Mouse (Mus musculus) testis, adult 2 months (tissue): ENCODE data around the gene Zfp423. TPM values are rescaled to one million over a fixed set of nuclear protein-coding genes. Genes with fewer than 3 reads are reported as not detected.

ENCODE experiments used
- H3K27ac ChIP-seq: fragments of 200-500 bp; 2 replicates; pipeline ENCODE4 v1.5.1; 2012; ENCODE audit warnings: low read depth, low read length; ENCODE audit not compliant: control insufficient read depth, insufficient read depth
- H3K27me3 ChIP-seq: fragments of 200-500 bp; 2 replicates; pipeline ENCODE4 v1.6.1; 2012; ENCODE audit warnings: mild to moderate bottlenecking, low read length, moderate library complexity; ENCODE audit not compliant: control insufficient read depth, insufficient read depth
- H3K36me3 ChIP-seq: fragments of 200-500 bp; 2 replicates; pipeline ENCODE4 v1.6.1; 2012; ENCODE audit warnings: mild to moderate bottlenecking, low read length; ENCODE audit not compliant: control insufficient read depth, insufficient read depth
- H3K4me1 ChIP-seq: fragments of 200-500 bp; 2 replicates; pipeline ENCODE4 v1.6.1; 2012; ENCODE audit warnings: low read length; ENCODE audit not compliant: control insufficient read depth, insufficient read depth
- H3K4me3 ChIP-seq: fragments of 200-500 bp; 2 replicates; pipeline ENCODE4 v1.5.1; 2012; ENCODE audit warnings: low read depth, mild to moderate bottlenecking, low read length, moderate library complexity, mixed read lengths; ENCODE audit not compliant: control insufficient read depth
- CTCF ChIP-seq: fragments of 200-500 bp; IDR thresholded peaks from 2 replicates; pipeline ENCODE4 v1.5.1; 2012; ENCODE audit warnings: low read depth, mild to moderate bottlenecking, inconsistent platforms, low read length, moderate library complexity; ENCODE audit not compliant: control insufficient read depth, insufficient read depth, insufficient replicate concordance
- POLR2A ChIP-seq: fragments of 200-500 bp; IDR thresholded peaks from 2 replicates; pipeline ENCODE4 v1.6.1; 2012; ENCODE audit warnings: low read depth, mild to moderate bottlenecking, inconsistent platforms, low read length, moderate library complexity; ENCODE audit not compliant: control insufficient read depth
- polyA plus RNA-seq: library from polyadenylated mRNA; depleted of rRNA; stranded (reverse); fragments of >200 nt; gene quantifications from 2 replicates; pipeline ENCODE4 v1.2.3, GENCODE M21; 2012

Zfp423 gene
- polyA plus RNA-seq, 1 experiment, result 7.2 TPM

GRCm38 (mm10) chr8:87872356-87872930 lies 87.0 kb downstream of the Zfp423 start:
- Histone ChIP-seq H3K4me3 (no peak overlapping the region), H3K4me1 (no peaks in the 10 kb centered on the region), H3K27ac (no peak overlapping the region), H3K36me3 (no peaks in the 10 kb centered on the region), H3K27me3 (no peaks in the 10 kb centered on the region)
- TF ChIP-seq POLR2A, result no peak
- no peak for TF ChIP-seq CTCF

- Histone ChIP-seq H3K27ac (no peak overlapping the region), H3K4me1 (peaks cover 3% of the 10 kb centered on the region), H3K36me3 (no peaks in the 10 kb centered on the region), H3K27me3 (no peaks in the 10 kb centered on the region), H3K4me3 (no peak overlapping the region)
- TF ChIP-seq POLR2A, result no peak
- no peak for TF ChIP-seq CTCF
These were observed 92.8 kb downstream of the Zfp423 start for GRCm38 (mm10) chr8:87866586-87866985.

- no peaks in the 10 kb centered on the region for H3K36me3 ChIP-seq
- no peak overlapping the region for H3K27ac ChIP-seq
- no peaks in the 10 kb centered on the region for H3K27me3 ChIP-seq
- TF ChIP-seq CTCF (no peak), POLR2A (no peak)
- no peak overlapping the region for H3K4me3 ChIP-seq
- peaks cover 3% of the 10 kb centered on the region for H3K4me1 ChIP-seq
These were observed 95.2 kb downstream of the Zfp423 start for GRCm38 (mm10) chr8:87864236-87864635.

GRCm38 (mm10) chr8:87863128-87863527 lies 96.3 kb downstream of the Zfp423 start:
- Histone ChIP-seq H3K27me3 (no peaks in the 10 kb centered on the region), H3K27ac (no peak overlapping the region), H3K36me3 (no peaks in the 10 kb centered on the region), H3K4me1 (peaks cover 3% of the 10 kb centered on the region), H3K4me3 (no peak overlapping the region)
- TF ChIP-seq CTCF, result no peak
- no peak for TF ChIP-seq POLR2A

- Histone ChIP-seq H3K36me3 (no peaks in the 10 kb centered on the region), H3K4me3 (no peak overlapping the region), H3K4me1 (peaks cover 3% of the 10 kb centered on the region), H3K27ac (no peak overlapping the region), H3K27me3 (no peaks in the 10 kb centered on the region)
- TF ChIP-seq CTCF (no peak), POLR2A (no peak)
These were observed 97.7 kb downstream of the Zfp423 start for GRCm38 (mm10) chr8:87861718-87862117.

DNA sequence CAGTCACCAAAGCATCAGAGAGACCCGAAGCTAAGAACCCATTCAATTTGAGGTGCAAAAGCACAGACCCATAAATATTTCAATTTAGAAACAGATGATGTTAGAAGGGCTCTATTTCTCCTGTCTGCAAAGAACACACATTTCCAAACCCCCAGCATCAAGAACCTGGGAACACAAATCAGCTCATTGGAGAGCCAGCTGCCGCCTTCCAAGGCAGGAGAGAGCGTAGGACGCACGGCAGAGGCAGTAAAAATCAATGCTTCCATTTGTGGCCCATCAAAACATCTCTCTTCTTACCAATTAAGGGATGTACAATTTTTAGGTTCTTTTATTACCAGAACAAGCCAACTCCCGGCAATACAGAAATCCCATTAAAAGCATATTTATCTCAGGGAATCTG lies 98.5 kb downstream of the Zfp423 start:
- no peak overlapping the region for H3K27ac ChIP-seq
- H3K36me3 ChIP-seq, result no peaks in the 10 kb centered on the region
- H3K4me1 ChIP-seq, result peaks cover 3% of the 10 kb centered on the region
- TF ChIP-seq POLR2A (no peak), CTCF (no peak)
- no peak overlapping the region for H3K4me3 ChIP-seq
- no peaks in the 10 kb centered on the region for H3K27me3 ChIP-seq

DNA sequence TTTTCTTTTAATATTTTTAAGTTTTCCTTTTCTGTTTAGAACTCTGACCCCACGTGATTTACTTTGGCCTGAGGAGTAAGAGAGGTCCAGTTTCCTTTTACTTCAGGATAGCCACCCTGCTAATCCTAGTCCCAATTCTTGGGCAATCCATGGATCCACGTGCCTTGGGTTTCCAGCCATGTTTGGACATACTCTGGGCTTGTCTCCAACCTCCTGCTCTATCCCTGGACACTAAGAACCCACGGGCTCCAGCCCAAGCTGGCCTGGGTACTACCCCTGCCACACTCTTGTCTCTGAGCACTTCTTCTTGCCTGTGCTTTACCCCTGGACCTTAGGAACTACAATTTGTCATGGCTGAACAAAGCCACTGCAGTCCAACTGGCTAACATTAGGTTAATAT lies 107.5 kb downstream of the Zfp423 start:
- no peaks in the 10 kb centered on the region; the same call in 1 of the 2 replicates for H3K4me1 ChIP-seq
- no peaks in the 10 kb centered on the region for H3K36me3 ChIP-seq
- H3K4me3 ChIP-seq, result no peak overlapping the region
- no peak overlapping the region for H3K27ac ChIP-seq
- TF ChIP-seq POLR2A (no peak), CTCF (no peak)
- no peaks in the 10 kb centered on the region for H3K27me3 ChIP-seq
